Mouse (Mus musculus): ENCODE data around the gene Tmem144.

The Tmem144 gene

GRCm38 (mm10) chr3:79866089-79866488 lies 13.5 kb upstream of the Tmem144 start:
- in situ Hi-C loops (cut with MboI): no loop called here

- in situ Hi-C loops (cut with MboI): no loop called here
Measured at GRCm38 (mm10) chr3:79864824-79865223, 12.3 kb upstream of the Tmem144 start.

- in situ Hi-C loops (cut with MboI): no loop called here
Measured at GRCm38 (mm10) chr3:79858221-79858620, 5.6 kb upstream of the Tmem144 start.

GRCm38 (mm10) chr3:79857780-79858179 lies 5.2 kb upstream of the Tmem144 start:
- in situ Hi-C loops (cut with MboI): no loop called here

GRCm38 (mm10) chr3:79852108-79852507 lies 465 bp downstream of the Tmem144 start:
- in situ Hi-C loops (cut with MboI): no loop called here

GRCm38 (mm10) chr3:79850656-79851055 lies 1.9 kb downstream of the Tmem144 start:
- in situ Hi-C loops (cut with MboI): no loop called here

GRCm38 (mm10) chr3:79849621-79850020 lies 3.0 kb downstream of the Tmem144 start:
- in situ Hi-C loops (cut with MboI): loop anchor here (25.0 kb wide), 1 partner anchor 887 kb away; no protein-coding TSS in a partner anchor

- in situ Hi-C loops (cut with MboI): loop anchor here (25.0 kb wide), 1 partner anchor 887 kb away; no protein-coding TSS in a partner anchor
Measured at GRCm38 (mm10) chr3:79848841-79849240, 3.7 kb downstream of the Tmem144 start.

- in situ Hi-C loops (cut with MboI): loop anchor here (25.0 kb wide), 1 partner anchor 884 kb away; no protein-coding TSS in a partner anchor
Measured at GRCm38 (mm10) chr3:79846633-79847032, 5.9 kb downstream of the Tmem144 start.

- in situ Hi-C loops (cut with MboI): loop anchor here (25.0 kb wide), 1 partner anchor 882 kb away; no protein-coding TSS in a partner anchor
Measured at GRCm38 (mm10) chr3:79843999-79844398, 8.6 kb downstream of the Tmem144 start.

- in situ Hi-C loops (cut with MboI): loop anchor here (25.0 kb wide), 1 partner anchor 880 kb away; no protein-coding TSS in a partner anchor
Measured at GRCm38 (mm10) chr3:79842616-79843016, 10.0 kb downstream of the Tmem144 start.

- in situ Hi-C loops (cut with MboI): loop anchor here (25.0 kb wide), 1 partner anchor 880 kb away; no protein-coding TSS in a partner anchor
Measured at GRCm38 (mm10) chr3:79842165-79842564, 10.4 kb downstream of the Tmem144 start.

- in situ Hi-C loops (cut with MboI): loop anchor here (25.0 kb wide), 1 partner anchor 879 kb away; no protein-coding TSS in a partner anchor
Measured at GRCm38 (mm10) chr3:79841475-79841874, 11.1 kb downstream of the Tmem144 start.

GRCm38 (mm10) chr3:79838751-79839150 lies 13.8 kb downstream of the Tmem144 start:
- in situ Hi-C loops (cut with MboI): loop anchor here (25.0 kb wide), 1 partner anchor 876 kb away; no protein-coding TSS in a partner anchor

GRCm38 (mm10) chr3:79829289-79829688 lies 23.3 kb downstream of the Tmem144 start:
- in situ Hi-C loops (cut with MboI): loop anchor here (25.0 kb wide), 1 partner anchor 867 kb away; no protein-coding TSS in a partner anchor

- in situ Hi-C loops (cut with MboI): loop anchor here (25.0 kb wide), 1 partner anchor 863 kb away; no protein-coding TSS in a partner anchor
Measured at GRCm38 (mm10) chr3:79825067-79825780, 27.3 kb downstream of the Tmem144 start.

- in situ Hi-C loops (cut with MboI): no loop called here
Measured at GRCm38 (mm10) chr3:79823176-79823575, 29.4 kb downstream of the Tmem144 start.

GRCm38 (mm10) chr3:79821131-79821530 lies 31.4 kb downstream of the Tmem144 start:
- in situ Hi-C loops (cut with MboI): no loop called here

GRCm38 (mm10) chr3:79818202-79818995 lies 34.2 kb downstream of the Tmem144 start:
- in situ Hi-C loops (cut with MboI): no loop called here

- in situ Hi-C loops (cut with MboI): no loop called here
Measured at GRCm38 (mm10) chr3:79816229-79816628, 36.3 kb downstream of the Tmem144 start.

- in situ Hi-C loops (cut with MboI): loop anchor here (5.0 kb wide), 1 partner anchor 137 kb away; no protein-coding TSS in a partner anchor
Measured at GRCm38 (mm10) chr3:79813814-79814490, 38.6 kb downstream of the Tmem144 start.

- in situ Hi-C loops (cut with MboI): loop anchor here (5.0 kb wide), 1 partner anchor 135 kb away; no protein-coding TSS in a partner anchor
Measured at GRCm38 (mm10) chr3:79812042-79812441, 40.5 kb downstream of the Tmem144 start.

All from mature B cell (primary cell).